Mouse (Mus musculus): ENCODE data around the gene Galntl6. TPM values are rescaled to one million over a fixed set of nuclear protein-coding genes. Genes with fewer than 3 reads are reported as not detected.

The Galntl6 gene
- total and polyA plus RNA-seq, 2 experiments from 2014 or later = 17.5 to 24.3 TPM

DNA sequence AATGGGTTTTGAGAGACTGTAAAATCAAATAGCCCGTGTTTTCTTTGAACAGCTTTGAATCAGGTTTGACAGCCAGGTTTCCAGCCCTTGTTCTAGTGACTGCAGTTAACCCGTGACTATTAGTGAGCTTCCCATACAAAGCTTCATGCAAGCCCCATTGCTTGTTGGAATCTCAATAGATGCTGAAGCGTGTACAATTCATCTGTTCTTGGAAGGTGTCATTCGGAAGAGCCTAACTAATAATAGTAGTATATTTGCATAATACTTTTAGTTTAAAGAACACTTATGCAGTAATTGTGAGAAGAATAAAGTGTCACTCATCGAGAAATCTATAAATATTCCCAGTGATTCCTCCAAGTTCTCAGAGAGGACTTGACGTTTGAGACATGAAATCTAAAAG is 314.6 kb downstream of the Galntl6 start:
- WGBS = 68% methylated on average over 6 of the region's 6 CpGs
- no peaks in the 10 kb centered on the region for H3K4me1 ChIP-seq (ENCODE audit: insufficient read depth, low read length)
- ATAC-seq (ENCODE audit: low FRiP score) (no peak), DNase-seq (ENCODE audit: low spot score) (no peak)
- no peak for TF ChIP-seq CTCF (IDR thresholded peaks at IDR 0.05)
- no peak overlapping the region for H3K27ac ChIP-seq (ENCODE audit: low read depth, low read length)
- no peaks in the 10 kb centered on the region for H3K9me3 ChIP-seq (ENCODE audit: low read length)
- H3K27me3 ChIP-seq (ENCODE audit: insufficient read depth, low read length) = no peaks in the 10 kb centered on the region
- no peak overlapping the region for H3K4me3 ChIP-seq (ENCODE audit: low read depth, low read length)
- no peak overlapping the region for H3K9ac ChIP-seq (replicated peaks; ENCODE audit: low read length, poor library complexity, severe bottlenecking)
- H3K36me3 ChIP-seq (ENCODE audit: insufficient read depth, low read length) = no peaks in the 10 kb centered on the region
- no peak overlapping the region for H3K4me2 ChIP-seq (ENCODE audit: low read depth, low read length, poor library complexity, severe bottlenecking)

DNA sequence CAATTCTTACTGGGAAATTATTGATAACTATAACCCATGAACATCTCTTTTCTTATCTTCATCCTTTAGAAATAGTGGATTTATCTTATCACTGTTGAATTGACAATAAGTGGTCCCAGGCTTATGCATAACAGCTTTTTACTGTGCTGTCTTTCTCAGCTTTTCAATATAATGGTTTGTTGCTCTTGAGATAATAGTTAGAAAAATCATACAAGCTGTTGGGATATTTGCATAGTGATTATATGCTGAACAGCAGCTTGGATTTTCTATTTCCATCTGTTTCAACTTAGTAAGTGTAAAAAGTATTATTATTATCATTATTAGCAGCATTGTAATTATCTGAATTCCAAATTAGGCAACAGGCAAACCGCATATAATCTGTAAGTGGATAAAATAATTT is 337.1 kb downstream of the Galntl6 start:
- Histone ChIP-seq H3K27ac (ENCODE audit: low read depth, low read length) (no peak overlapping the region), H3K9ac (replicated peaks; ENCODE audit: low read length, poor library complexity, severe bottlenecking) (no peak overlapping the region), H3K4me3 (ENCODE audit: low read depth, low read length) (no peak overlapping the region), H3K4me1 (ENCODE audit: insufficient read depth, low read length) (no peaks in the 10 kb centered on the region), H3K27me3 (ENCODE audit: insufficient read depth, low read length) (no peaks in the 10 kb centered on the region), H3K9me3 (ENCODE audit: low read length) (no peaks in the 10 kb centered on the region), H3K4me2 (ENCODE audit: low read depth, low read length, poor library complexity, severe bottlenecking) (no peak overlapping the region), H3K36me3 (ENCODE audit: insufficient read depth, low read length) (no peaks in the 10 kb centered on the region)
- ATAC-seq (ENCODE audit: low FRiP score) (no peak), DNase-seq (ENCODE audit: low spot score) (no peak)
- 73% methylated on average over 1 of the region's 1 CpGs for WGBS
- TF ChIP-seq CTCF (IDR thresholded peaks at IDR 0.05) = no peak

GRCm38 (mm10) chr8:58568086-58568485 is 344.4 kb downstream of the Galntl6 start:
- Histone ChIP-seq H3K9ac (replicated peaks; ENCODE audit: low read length, poor library complexity, severe bottlenecking) (no peak overlapping the region), H3K27me3 (ENCODE audit: insufficient read depth, low read length) (no peaks in the 10 kb centered on the region), H3K9me3 (ENCODE audit: low read length) (no peaks in the 10 kb centered on the region), H3K36me3 (ENCODE audit: insufficient read depth, low read length) (no peaks in the 10 kb centered on the region), H3K4me3 (ENCODE audit: low read depth, low read length) (no peak overlapping the region), H3K4me2 (ENCODE audit: low read depth, low read length, poor library complexity, severe bottlenecking) (no peak overlapping the region), H3K4me1 (ENCODE audit: insufficient read depth, low read length) (no peaks in the 10 kb centered on the region), H3K27ac (ENCODE audit: low read depth, low read length) (no peak overlapping the region)
- TF ChIP-seq CTCF (IDR thresholded peaks at IDR 0.05) = no peak
- WGBS = 67% methylated on average over 2 of the region's 2 CpGs
- DNase-seq (ENCODE audit: low spot score) (no peak), ATAC-seq (ENCODE audit: low FRiP score) (no peak)

DNA sequence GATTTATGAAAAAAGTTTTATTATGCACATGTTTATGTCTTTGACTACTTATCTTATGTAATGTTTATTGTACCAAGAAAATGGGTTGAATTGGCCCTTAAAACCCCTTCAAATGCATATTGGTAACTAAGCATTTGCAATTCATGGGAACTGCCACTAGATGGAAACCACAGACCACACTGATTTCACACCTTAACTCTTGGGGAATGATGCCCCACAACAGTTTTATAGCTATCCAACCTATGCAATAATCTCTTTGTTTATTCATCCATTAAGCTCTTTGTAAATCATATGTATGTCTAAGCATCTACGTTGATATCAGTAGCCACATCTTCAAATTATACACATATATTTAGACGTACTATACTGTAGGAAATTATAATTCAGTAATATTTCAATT is 346.3 kb downstream of the Galntl6 start:
- 50% methylated on average over 2 of the region's 2 CpGs for WGBS
- Histone ChIP-seq H3K27ac (ENCODE audit: low read depth, low read length) (no peak overlapping the region), H3K9me3 (ENCODE audit: low read length) (no peaks in the 10 kb centered on the region), H3K9ac (replicated peaks; ENCODE audit: low read length, poor library complexity, severe bottlenecking) (no peak overlapping the region), H3K4me2 (ENCODE audit: low read depth, low read length, poor library complexity, severe bottlenecking) (no peak overlapping the region), H3K36me3 (ENCODE audit: insufficient read depth, low read length) (no peaks in the 10 kb centered on the region), H3K27me3 (ENCODE audit: insufficient read depth, low read length) (no peaks in the 10 kb centered on the region), H3K4me1 (ENCODE audit: insufficient read depth, low read length) (no peaks in the 10 kb centered on the region), H3K4me3 (ENCODE audit: low read depth, low read length) (no peak overlapping the region)
- no peak for ATAC-seq (ENCODE audit: low FRiP score)
- peak; percentile 68 for DNase-seq (ENCODE audit: low spot score)
- peak; percentile 81 for TF ChIP-seq CTCF (IDR thresholded peaks at IDR 0.05)

- DNase-seq (ENCODE audit: low spot score) = peak; percentile 26
- Histone ChIP-seq H3K27ac (ENCODE audit: low read depth, low read length) (no peak overlapping the region), H3K4me3 (ENCODE audit: low read depth, low read length) (no peak overlapping the region), H3K4me2 (ENCODE audit: low read depth, low read length, poor library complexity, severe bottlenecking) (no peak overlapping the region), H3K4me1 (ENCODE audit: insufficient read depth, low read length) (no peaks in the 10 kb centered on the region), H3K36me3 (ENCODE audit: insufficient read depth, low read length) (no peaks in the 10 kb centered on the region), H3K9ac (replicated peaks; ENCODE audit: low read length, poor library complexity, severe bottlenecking) (no peak overlapping the region), H3K27me3 (ENCODE audit: insufficient read depth, low read length) (no peaks in the 10 kb centered on the region), H3K9me3 (ENCODE audit: low read length) (no peaks in the 10 kb centered on the region)
- TF ChIP-seq CTCF (IDR thresholded peaks at IDR 0.05) = no peak
- ATAC-seq (ENCODE audit: low FRiP score) = peak; percentile 31; the same call in 1 of the 2 replicates
- WGBS = 84% methylated on average over 2 of the region's 2 CpGs
These were observed 376.7 kb downstream of the Galntl6 start for GRCm38 (mm10) chr8:58535781-58536180.

- no peak overlapping the region for H3K9ac ChIP-seq (replicated peaks; ENCODE audit: low read length, poor library complexity, severe bottlenecking)
- DNase-seq (ENCODE audit: low spot score) (no peak), ATAC-seq (ENCODE audit: low FRiP score) (no peak)
- no peak overlapping the region for H3K27ac ChIP-seq (ENCODE audit: low read depth, low read length)
- H3K27me3 ChIP-seq (ENCODE audit: insufficient read depth, low read length) = no peaks in the 10 kb centered on the region
- no peaks in the 10 kb centered on the region for H3K36me3 ChIP-seq (ENCODE audit: insufficient read depth, low read length)
- H3K4me1 ChIP-seq (ENCODE audit: insufficient read depth, low read length) = no peaks in the 10 kb centered on the region
- H3K4me3 ChIP-seq (ENCODE audit: low read depth, low read length) = no peak overlapping the region
- H3K9me3 ChIP-seq (ENCODE audit: low read length) = no peaks in the 10 kb centered on the region
- H3K4me2 ChIP-seq (ENCODE audit: low read depth, low read length, poor library complexity, severe bottlenecking) = no peak overlapping the region
- TF ChIP-seq CTCF (IDR thresholded peaks at IDR 0.05) = no peak
These were observed 377.8 kb downstream of the Galntl6 start for GRCm38 (mm10) chr8:58534631-58535030.
